Mouse (Mus musculus): Measurements from ENCODE around the gene Thtpa. TPM values are rescaled to one million over a fixed set of nuclear protein-coding genes. Genes with fewer than 3 reads are reported as not detected.

The Thtpa gene
- polyA plus RNA-seq, 1 experiment from 2014 or later = 26.6 TPM

GRCm38 (mm10) chr14:55095671-55096070, 1.1 kb downstream of the Thtpa start:
- Histone ChIP-seq H3K4me2 (replicated peaks) (peak overlapping the region; percentile 69), H3K4me1 (peaks cover 38% of the 10 kb centered on the region), H3K27me3 (peaks cover 4% of the 10 kb centered on the region), H3K9ac (replicated peaks) (peak overlapping the region; percentile 73), H3K4me3 (peak overlapping the region; percentile 62), H3K27ac (replicated peaks) (no peak overlapping the region), H3K36me3 (peaks cover 8% of the 10 kb centered on the region; the same call in 1 of the 2 replicates), H3K9me3 (no peaks in the 10 kb centered on the region)
- no peak for ATAC-seq (ENCODE audit: low FRiP score, low read depth)
- WGBS = 73% methylated on average over 12 of the region's 12 CpGs

GRCm38 (mm10) chr14:55096573-55097087, 2.0 kb downstream of the Thtpa start:
- WGBS = 46% methylated on average over 9 of the region's 9 CpGs
- no peak for ATAC-seq (ENCODE audit: low FRiP score, low read depth)
- Histone ChIP-seq H3K9ac (replicated peaks) (peak overlapping the region; percentile 21; the same call in 1 of the 2 replicates), H3K4me3 (peak overlapping the region; percentile 12; the same call in 1 of the 2 replicates), H3K27me3 (peaks cover 4% of the 10 kb centered on the region), H3K36me3 (peaks cover 8% of the 10 kb centered on the region; the same call in 1 of the 2 replicates), H3K9me3 (no peaks in the 10 kb centered on the region), H3K27ac (replicated peaks) (peak overlapping the region; percentile 21; the same call in 1 of the 2 replicates), H3K4me2 (replicated peaks) (peak overlapping the region; percentile 26), H3K4me1 (peaks cover 32% of the 10 kb centered on the region)

DNA sequence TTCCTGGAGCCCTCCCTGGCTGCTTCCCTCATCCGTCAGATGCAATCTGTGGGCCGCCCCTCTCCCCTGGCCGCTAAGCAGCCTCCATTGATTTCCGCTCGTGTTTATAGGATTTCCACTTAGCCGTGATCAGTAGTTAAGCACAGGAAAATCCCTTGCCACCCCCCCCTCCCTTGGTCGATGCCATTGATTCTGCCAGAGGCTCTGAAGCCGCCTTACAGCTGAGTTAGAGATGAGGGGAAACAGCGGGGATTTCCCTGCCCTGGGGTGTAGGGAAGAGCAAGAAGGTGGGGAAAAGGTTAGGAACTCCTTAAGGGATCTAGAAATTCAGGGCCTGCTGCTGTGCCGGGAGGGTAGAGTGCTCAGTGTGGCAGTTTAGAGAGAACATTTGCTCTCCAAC, 3.1 kb downstream of the Thtpa start:
- peak overlapping the region; percentile 1; the same call in 1 of the 2 replicates for H3K4me2 ChIP-seq (replicated peaks)
- WGBS = 62% methylated on average over 10 of the region's 10 CpGs
- H3K9me3 ChIP-seq = no peaks in the 10 kb centered on the region
- peaks cover 32% of the 10 kb centered on the region for H3K4me1 ChIP-seq
- 0 out of 2 replicates have a peak overlapping the region, but pooled peaks have one; percentile 21 for H3K9ac ChIP-seq (replicated peaks)
- no peak overlapping the region for H3K4me3 ChIP-seq
- ATAC-seq (ENCODE audit: low FRiP score, low read depth) = no peak
- peak overlapping the region; percentile 21 for H3K27ac ChIP-seq (replicated peaks)
- H3K36me3 ChIP-seq = peaks cover 8% of the 10 kb centered on the region; the same call in 1 of the 2 replicates
- H3K27me3 ChIP-seq = peaks cover 4% of the 10 kb centered on the region

DNA sequence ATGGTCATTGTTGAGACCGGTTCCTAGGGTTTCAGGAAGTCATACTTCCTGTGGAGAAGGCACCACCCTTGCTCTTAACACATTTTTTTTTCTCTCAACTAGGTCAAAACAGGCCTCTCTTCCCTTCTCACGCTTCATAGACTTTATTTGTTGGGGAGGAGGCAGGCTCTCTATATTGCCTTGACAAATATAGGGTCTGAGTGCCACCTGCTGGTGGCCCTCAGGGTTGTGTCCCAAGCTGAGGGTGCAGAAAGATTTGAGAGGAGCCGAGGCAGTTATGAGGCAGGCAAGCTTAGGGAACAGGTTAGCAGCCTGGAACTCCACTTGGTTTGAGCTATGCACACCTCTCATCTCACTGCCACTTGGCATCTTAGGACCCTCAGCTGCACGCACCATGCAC, 3.5 kb downstream of the Thtpa start:
- H3K36me3 ChIP-seq = peaks cover 8% of the 10 kb centered on the region; the same call in 1 of the 2 replicates
- peaks cover 4% of the 10 kb centered on the region for H3K27me3 ChIP-seq
- H3K4me2 ChIP-seq (replicated peaks) = no peak overlapping the region
- H3K4me1 ChIP-seq = peaks cover 32% of the 10 kb centered on the region
- H3K9me3 ChIP-seq = no peaks in the 10 kb centered on the region
- H3K27ac ChIP-seq (replicated peaks) = peak overlapping the region; percentile 21; the same call in 1 of the 2 replicates
- no peak overlapping the region for H3K4me3 ChIP-seq
- 68% methylated on average over 4 of the region's 4 CpGs for whole genome bisulfite sequencing
- no peak overlapping the region for H3K9ac ChIP-seq (replicated peaks)
- no peak for ATAC-seq (ENCODE audit: low FRiP score, low read depth)

DNA sequence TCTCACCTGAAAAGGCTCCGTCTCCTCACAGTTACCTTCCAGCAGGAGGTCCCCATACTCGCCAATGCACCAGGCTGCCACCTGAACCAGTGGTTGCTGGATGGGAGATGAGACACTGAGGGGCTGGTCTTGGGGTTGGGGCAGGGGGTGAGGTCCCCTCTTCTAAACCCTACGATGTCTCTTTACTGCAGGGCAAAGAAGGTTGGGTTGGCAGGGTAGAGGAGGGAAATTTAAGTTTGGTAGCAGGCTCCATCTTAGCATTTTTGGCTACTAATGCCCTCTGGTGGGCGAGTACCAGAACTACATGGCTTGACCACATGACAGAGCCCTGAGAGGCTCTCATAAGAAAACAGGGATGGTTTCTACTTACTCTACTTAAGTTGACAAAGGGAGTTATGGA, 7.0 kb downstream of the Thtpa start:
- Histone ChIP-seq H3K9ac (replicated peaks) (no peak overlapping the region), H3K27me3 (peaks cover 19% of the 10 kb centered on the region), H3K27ac (replicated peaks) (no peak overlapping the region), H3K4me2 (replicated peaks) (no peak overlapping the region), H3K4me1 (peaks cover 24% of the 10 kb centered on the region), H3K36me3 (peaks cover 8% of the 10 kb centered on the region; the same call in 1 of the 2 replicates), H3K9me3 (no peaks in the 10 kb centered on the region), H3K4me3 (no peak overlapping the region)
- 50% methylated on average over 4 of the region's 4 CpGs for WGBS
- no peak for ATAC-seq (ENCODE audit: low FRiP score, low read depth)

- Histone ChIP-seq H3K27me3 (peaks cover 19% of the 10 kb centered on the region), H3K9me3 (no peaks in the 10 kb centered on the region), H3K36me3 (peaks cover 8% of the 10 kb centered on the region; the same call in 1 of the 2 replicates), H3K4me2 (replicated peaks) (no peak overlapping the region), H3K27ac (replicated peaks) (no peak overlapping the region), H3K4me3 (no peak overlapping the region), H3K4me1 (peaks cover 18% of the 10 kb centered on the region), H3K9ac (replicated peaks) (no peak overlapping the region; the same call in 1 of the 2 replicates)
- ATAC-seq (ENCODE audit: low FRiP score, low read depth) = no peak
- WGBS = 87% methylated on average over 15 of the region's 15 CpGs
Observed at GRCm38 (mm10) chr14:55102253-55102785, 7.7 kb downstream of the Thtpa start.

- no peak overlapping the region for H3K4me2 ChIP-seq (replicated peaks)
- H3K27ac ChIP-seq (replicated peaks) = no peak overlapping the region
- WGBS = 86% methylated on average over 18 of the region's 18 CpGs
- ATAC-seq (ENCODE audit: low FRiP score, low read depth) = no peak
- no peaks in the 10 kb centered on the region for H3K9me3 ChIP-seq
- H3K9ac ChIP-seq (replicated peaks) = no peak overlapping the region
- peaks cover 31% of the 10 kb centered on the region for H3K4me1 ChIP-seq
- H3K27me3 ChIP-seq = peaks cover 24% of the 10 kb centered on the region
- H3K4me3 ChIP-seq = no peak overlapping the region
- H3K36me3 ChIP-seq = no peaks in the 10 kb centered on the region
Observed at GRCm38 (mm10) chr14:55104365-55104764, 9.8 kb downstream of the Thtpa start.

- Histone ChIP-seq H3K27ac (replicated peaks) (no peak overlapping the region), H3K27me3 (peaks cover 34% of the 10 kb centered on the region), H3K9ac (replicated peaks) (0 out of 2 replicates have a peak overlapping the region, but pooled peaks have one; percentile 17), H3K4me1 (peaks cover 37% of the 10 kb centered on the region), H3K36me3 (no peaks in the 10 kb centered on the region), H3K4me2 (replicated peaks) (peak overlapping the region; percentile 77), H3K9me3 (no peaks in the 10 kb centered on the region), H3K4me3 (peak overlapping the region; percentile 43)
- 4% methylated on average over 7 of the region's 7 CpGs for WGBS
- no peak for ATAC-seq (ENCODE audit: low FRiP score, low read depth)
Observed at GRCm38 (mm10) chr14:55105386-55105785, 10.8 kb downstream of the Thtpa start.

DNA sequence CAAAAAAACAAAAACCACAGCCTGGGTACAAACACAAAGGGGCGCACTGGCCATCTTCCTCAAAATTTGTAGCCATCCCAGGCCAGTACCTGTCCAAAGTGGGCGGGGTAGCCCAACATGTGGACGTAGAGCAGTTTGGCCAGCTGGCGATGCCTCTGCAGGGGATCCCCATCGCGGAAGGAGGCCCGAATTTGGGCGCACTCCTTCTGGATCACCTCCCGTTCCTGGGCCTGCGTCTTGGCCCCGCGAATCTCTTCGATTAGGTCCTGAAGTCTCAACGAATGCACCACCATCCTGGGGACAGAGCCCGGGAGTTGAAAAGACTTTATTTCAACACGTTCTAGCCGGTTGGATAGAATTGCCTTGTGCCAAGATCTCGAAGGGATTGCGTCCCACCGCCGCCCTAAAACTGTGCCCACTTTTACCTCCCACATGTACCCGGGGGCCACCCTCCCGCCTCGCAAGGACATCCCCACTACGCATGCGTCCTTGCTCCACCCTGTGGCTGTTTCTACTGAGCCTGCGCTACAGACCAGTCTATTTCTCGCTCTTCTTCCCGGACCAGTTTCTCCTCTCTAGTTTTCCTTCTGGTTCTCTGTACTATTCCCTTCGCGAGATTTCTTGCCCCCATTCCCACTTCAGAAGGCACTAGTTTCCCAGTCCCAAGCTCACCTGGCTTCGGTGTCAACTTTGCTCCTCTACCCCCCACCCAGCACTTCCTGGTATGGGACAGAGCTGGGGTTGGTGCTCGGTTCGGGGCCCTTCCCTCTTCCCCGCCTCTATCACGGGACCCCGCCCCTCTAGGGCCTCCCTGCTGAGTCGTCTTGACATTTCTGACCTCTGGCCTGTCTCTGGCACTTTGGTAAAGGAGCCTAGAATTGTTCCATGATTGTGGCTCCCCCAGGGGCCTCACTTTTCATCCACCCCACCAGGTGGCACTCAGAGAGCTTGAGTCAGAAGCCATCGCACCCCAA, 11.5 kb downstream of the Thtpa start, which contains the start of gene Ap1g2:
Gene Ap1g2 (minus strand): TSS at position 758 of the 974 bp plus-strand sequence.
- Histone ChIP-seq H3K9me3 (no peaks in the 10 kb centered on the region), H3K27ac (replicated peaks) (peak within 1 kb of the TSS; percentile 27; the same call in 1 of the 2 replicates), H3K4me3 (peak within 1 kb of the TSS; percentile 43), H3K4me2 (replicated peaks) (peak within 1 kb of the TSS; percentile 77), H3K36me3 (no peaks in the 10 kb centered on the region), H3K4me1 (peaks cover 37% of the 10 kb centered on the region), H3K27me3 (peaks cover 41% of the 10 kb centered on the region), H3K9ac (replicated peaks) (peak within 1 kb of the TSS; percentile 65)
- peak; percentile 47; the same call in 1 of the 2 replicates for ATAC-seq (ENCODE audit: low FRiP score, low read depth)
- 1% methylated on average over 39 of the region's 39 CpGs for WGBS

DNA sequence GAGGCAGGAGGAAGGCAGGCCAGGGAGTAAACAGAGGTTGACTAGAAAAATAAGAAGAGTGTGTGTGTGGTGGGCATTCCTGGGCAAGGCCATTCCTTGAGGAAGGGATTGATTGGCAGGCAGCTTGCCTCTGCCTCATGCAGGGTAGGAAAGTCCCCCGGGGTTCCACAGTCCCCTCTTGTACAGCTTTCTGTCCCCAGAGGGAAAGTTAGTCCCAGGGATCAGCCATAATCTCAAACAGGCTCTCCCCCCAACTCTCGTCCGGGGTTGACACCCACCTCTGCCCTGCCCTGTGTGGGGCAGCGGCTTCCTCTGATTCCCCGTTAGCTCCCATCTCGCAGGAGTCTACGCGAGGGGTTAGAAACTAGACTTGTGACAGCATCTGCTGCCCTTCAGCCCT, 12.4 kb downstream of the Thtpa start:
- no peak overlapping the region for H3K4me2 ChIP-seq (replicated peaks)
- peaks cover 48% of the 10 kb centered on the region for H3K27me3 ChIP-seq
- H3K36me3 ChIP-seq = no peaks in the 10 kb centered on the region
- peaks cover 41% of the 10 kb centered on the region for H3K4me1 ChIP-seq
- H3K4me3 ChIP-seq = no peak overlapping the region
- WGBS = 67% methylated on average over 8 of the region's 8 CpGs
- no peaks in the 10 kb centered on the region for H3K9me3 ChIP-seq
- no peak overlapping the region for H3K9ac ChIP-seq (replicated peaks)
- H3K27ac ChIP-seq (replicated peaks) = no peak overlapping the region
- ATAC-seq (ENCODE audit: low FRiP score, low read depth) = no peak

GRCm38 (mm10) chr14:55108202-55108870, 13.8 kb downstream of the Thtpa start:
- H3K4me3 ChIP-seq = no peak overlapping the region
- H3K4me2 ChIP-seq (replicated peaks) = peak overlapping the region; percentile 31
- H3K27ac ChIP-seq (replicated peaks) = peak overlapping the region; percentile 65
- ATAC-seq (ENCODE audit: low FRiP score, low read depth) = peak; percentile 67
- no peaks in the 10 kb centered on the region for H3K9me3 ChIP-seq
- H3K4me1 ChIP-seq = peaks cover 42% of the 10 kb centered on the region
- peaks cover 57% of the 10 kb centered on the region for H3K27me3 ChIP-seq
- H3K36me3 ChIP-seq = no peaks in the 10 kb centered on the region
- 31% methylated on average over 9 of the region's 9 CpGs for WGBS
- H3K9ac ChIP-seq (replicated peaks) = peak overlapping the region; percentile 44

All from midbrain, embryonic 12.5 days (tissue).